Mouse (Mus musculus) cerebellum, adult 2 months (tissue): Measurements from ENCODE around the gene Adgrl2.

Experiments used
- CTCF ChIP-seq: fragments of 200-500 bp; IDR thresholded peaks from 2 replicates; pipeline ENCODE4 v1.5.1; 2011; ENCODE audit warnings: low read depth, mild to moderate bottlenecking, control low read depth, low read length, moderate library complexity, borderline replicate concordance; ENCODE audit not compliant: insufficient read depth
- POLR2A ChIP-seq: fragments of 200-500 bp; IDR thresholded peaks from 2 replicates; pipeline ENCODE4 v1.6.1; 2011; ENCODE audit warnings: low read length, control low read depth, borderline replicate concordance; ENCODE audit not compliant: insufficient read depth

GRCm38 (mm10) chr3:148934279-148934678, 56.1 kb downstream of the Adgrl2 start:
- TF ChIP-seq POLR2A = no peak
- no peak for TF ChIP-seq CTCF
